In genomic region chr7:72117376-72118077, GRCm38 (mm10) we compare ENCODE assay signal across 26 mouse cellular contexts.
DNase-seq lines count a peak whose midpoint lies in the region; ATAC-seq lines count a peak whose summit lies in the region.
"Had no signal": no experiment of that assay in that cellular context is flagged by ENCODE, and none has a peak within 500 bp of the region (broad histone marks: within the 10 kb centered on the region; RNA-seq: fewer than 3 reads in every experiment).

No protein-coding gene starts in this region.

- ATAC-seq in intestine, embryonic 15.5 days, result peak; percentile 73
- ATAC-seq: CD4-positive, CD25-positive, alpha-beta regulatory T cell, adult 4 months; forebrain, postnatal 0 days; hindbrain, postnatal 0 days; liver, embryonic 12.5 days; liver, postnatal 0 days; midbrain, embryonic 16.5 days had no signal

- H3K4me1 ChIP-seq in heart, embryonic 10.5 days, result no peaks in the 10 kb centered on the region
- no peaks in the 10 kb centered on the region for H3K4me1 ChIP-seq in intestine, embryonic 15.5 days (replicated peaks)
- H3K4me1 ChIP-seq: embryonic facial prominence, embryonic 15.5 days; forebrain, embryonic 12.5 days; kidney, embryonic 15.5 days; liver, embryonic 12.5 days had no signal

- no peaks in the 10 kb centered on the region for H3K36me3 ChIP-seq in heart, embryonic 10.5 days
- H3K36me3 ChIP-seq in intestine, embryonic 15.5 days, result no peaks in the 10 kb centered on the region
- H3K36me3 ChIP-seq: embryonic facial prominence, embryonic 15.5 days; forebrain, embryonic 12.5 days; heart, embryonic 15.5 days; kidney, embryonic 15.5 days; liver, embryonic 12.5 days had no signal

- no peak overlapping the region for H3K9ac ChIP-seq in intestine, embryonic 15.5 days
- H3K9ac ChIP-seq: embryonic facial prominence, embryonic 15.5 days; forebrain, embryonic 12.5 days; forebrain, postnatal 0 days; heart, embryonic 15.5 days; kidney, embryonic 15.5 days; liver, embryonic 12.5 days; liver, postnatal 0 days had no signal

- WGBS in heart, embryonic 10.5 days, result 79% methylated on average over 4 of the region's 4 CpGs
- 59% methylated on average over 4 of the region's 4 CpGs for WGBS in intestine, embryonic 15.5 days

- H3K27ac ChIP-seq in heart, embryonic 10.5 days, result no peak overlapping the region
- no peak overlapping the region for H3K27ac ChIP-seq in intestine, embryonic 15.5 days
- H3K27ac ChIP-seq: embryonic facial prominence, embryonic 15.5 days; forebrain, embryonic 12.5 days; heart, embryonic 15.5 days; hindbrain, postnatal 0 days; kidney, embryonic 15.5 days; liver, embryonic 12.5 days had no signal

- no peak overlapping the region for H3K4me3 ChIP-seq in heart, embryonic 10.5 days
- no peak overlapping the region for H3K4me3 ChIP-seq in intestine, embryonic 15.5 days (replicated peaks)
- H3K4me3 ChIP-seq: embryonic facial prominence, embryonic 15.5 days; forebrain, embryonic 12.5 days; heart, embryonic 15.5 days; kidney, embryonic 15.5 days; liver, embryonic 12.5 days had no signal

- H3K27me3 ChIP-seq in heart, embryonic 10.5 days (ENCODE audit: insufficient read depth, poor library complexity, severe bottlenecking), result no peaks in the 10 kb centered on the region
- no peaks in the 10 kb centered on the region for H3K27me3 ChIP-seq in intestine, embryonic 15.5 days (replicated peaks)
- H3K27me3 ChIP-seq: embryonic facial prominence, embryonic 15.5 days; forebrain, embryonic 12.5 days; heart, embryonic 15.5 days; kidney, embryonic 15.5 days; liver, embryonic 12.5 days had no signal

- H3K4me2 ChIP-seq in intestine, embryonic 15.5 days (replicated peaks), result no peak overlapping the region
- H3K4me2 ChIP-seq: embryonic facial prominence, embryonic 15.5 days; forebrain, embryonic 12.5 days; heart, embryonic 15.5 days; kidney, embryonic 15.5 days; liver, embryonic 12.5 days; midbrain, embryonic 11.5 days had no signal

- DNase-seq in heart, adult 8-10 months (ENCODE audit: low spot score), result peak; percentile 7
- DNase-seq in heart, embryonic 10.5 days (ENCODE audit: low spot score), result no peak
- peak; percentile 5 for DNase-seq in ovary, postnatal 14 days (ENCODE audit: low spot score)
- DNase-seq in ovary, postnatal 10 days (ENCODE audit: low spot score), result no peak
- DNase-seq in right cerebral cortex, postnatal 10 days (ENCODE audit: low spot score in 2 of 2), result no peak
- no peak for DNase-seq in adrenal gland, postnatal 36 days
- DNase-seq: adrenal gland, postnatal 14 days; cerebellum, adult 11-12 months; cerebellum, adult 9-11 months; forebrain, postnatal 0 days; kidney, adult 18-20 months; kidney, postnatal 36 days; left cerebral cortex, postnatal 4 days; liver, postnatal 0 days; thymus, adult 18-20 months; thymus, postnatal 25 days had no signal

- no peaks in the 10 kb centered on the region for H3K9me3 ChIP-seq in heart, embryonic 10.5 days
- no peaks in the 10 kb centered on the region for H3K9me3 ChIP-seq in intestine, embryonic 15.5 days
- H3K9me3 ChIP-seq: embryonic facial prominence, embryonic 15.5 days; forebrain, embryonic 12.5 days; heart, embryonic 15.5 days; kidney, embryonic 15.5 days; liver, embryonic 12.5 days had no signal

Comparison
In these comparisons a context has a peak if more than half of its experiments do, and no peak if none do; other contexts are left out.
1. DNase-seq: peak in heart, adult 8-10 months (single experiment) and ovary, postnatal 14 days (single experiment); none in heart, embryonic 10.5 days (single experiment), ovary, postnatal 10 days (single experiment), right cerebral cortex, postnatal 10 days (0 of 2) and adrenal gland, postnatal 36 days (0 of 2).